Mouse (Mus musculus) liver, embryonic 15.5 days (tissue): ENCODE results near the gene Epc2. TPM values are rescaled to one million over a fixed set of nuclear protein-coding genes. Genes with fewer than 3 reads are reported as not detected.

ENCODE experiments used
- ATAC-seq: fragments of 200-750 bp; cut with Nextera tagmentation; 2 replicates; pipeline ENCODE4 v1.8.0; 2017; ENCODE audit warnings: moderate number of reproducible peaks, mild to moderate bottlenecking, moderate library complexity; ENCODE audit not compliant: insufficient read depth
- H3K27ac ChIP-seq: fragments of 300-500 bp; sonication (generic); replicated peaks from 2 replicates; pipeline ENCODE4 v1.5.1; 2015; ENCODE audit warnings: mild to moderate bottlenecking, inconsistent platforms
- H3K27me3 ChIP-seq: fragments of 300-500 bp; sonication (generic); 2 replicates; pipeline ENCODE4 v1.6.1; 2015; ENCODE audit warnings: mild to moderate bottlenecking, inconsistent platforms
- H3K36me3 ChIP-seq: fragments of 300-500 bp; sonication (generic); replicated peaks from 2 replicates; pipeline ENCODE4 v1.6.1; 2015; ENCODE audit warnings: moderate library complexity, mild to moderate bottlenecking, inconsistent platforms
- H3K4me1 ChIP-seq: fragments of 300-500 bp; sonication (generic); replicated peaks from 2 replicates; pipeline ENCODE4 v1.6.1; 2015; ENCODE audit warnings: inconsistent platforms
- H3K4me2 ChIP-seq: fragments of 300-500 bp; sonication (generic); 2 replicates; pipeline ENCODE4 v1.6.1; 2015; ENCODE audit warnings: moderate library complexity, mild to moderate bottlenecking, inconsistent platforms
- H3K4me3 ChIP-seq: fragments of 300-500 bp; sonication (generic); replicated peaks from 2 replicates; pipeline ENCODE4 v1.5.1; 2015; ENCODE audit warnings: mild to moderate bottlenecking, inconsistent platforms
- H3K9ac ChIP-seq: fragments of 300-500 bp; sonication (generic); 2 replicates; pipeline ENCODE4 v1.6.1; 2015; ENCODE audit warnings: moderate library complexity, mild to moderate bottlenecking, inconsistent platforms
- H3K9me3 ChIP-seq: fragments of 300-500 bp; sonication (generic); replicated peaks from 2 replicates; pipeline ENCODE4 v1.6.1; 2016; ENCODE audit warnings: inconsistent platforms
- WGBS: fragments of 180-500 bp; shearing (Covaris S2); methylation state at CpG from one replicate; pipeline ENCODE4 v1.1.7; 2015; ENCODE audit warnings: mixed read lengths; ENCODE audit not compliant: insufficient replicate concordance; 5-methylcytosine and 5-hydroxymethylcytosine counted together
- polyA plus RNA-seq: library from polyadenylated mRNA; unstranded; fragments of >200 nt; fragmentation: Nextera tagmentation; extraction: Ambion mirVana; gene quantifications from 2 replicates; pipeline ENCODE4 v1.2.1, GENCODE M21; 2015

Epc2 gene
- polyA plus RNA-seq, 1 experiment from 2014 or later = 2.0 TPM

GRCm38 (mm10) chr2:49522578-49522977, 71.3 kb downstream of the Epc2 start:
- no peak for ATAC-seq

GRCm38 (mm10) chr2:49537147-49537546, 85.9 kb downstream of the Epc2 start:
- no peak for ATAC-seq
- H3K4me1 ChIP-seq = no peaks in the 10 kb centered on the region
- no peaks in the 10 kb centered on the region for H3K27me3 ChIP-seq
- peaks cover 15% of the 10 kb centered on the region for H3K36me3 ChIP-seq
- WGBS = 85% methylated on average over 6 of the region's 6 CpGs
- no peaks in the 10 kb centered on the region for H3K9me3 ChIP-seq
- H3K9ac ChIP-seq = no peak overlapping the region
- H3K4me3 ChIP-seq = no peak overlapping the region
- no peak overlapping the region for H3K27ac ChIP-seq
- H3K4me2 ChIP-seq = no peak overlapping the region

More at GRCm38 (mm10) chr2:49522578-49522977, 71.3 kb downstream of the Epc2 start:
- Histone ChIP-seq H3K4me1 (0 out of 2 replicates have a peak, but pooled peaks cover 4% of the 10 kb centered on the region), H3K27ac (no peak overlapping the region), H3K9me3 (no peaks in the 10 kb centered on the region), H3K4me3 (no peak overlapping the region), H3K4me2 (no peak overlapping the region), H3K36me3 (peaks cover 4% of the 10 kb centered on the region; the same call in 1 of the 2 replicates), H3K9ac (no peak overlapping the region), H3K27me3 (no peaks in the 10 kb centered on the region)
- WGBS = 73% methylated on average over 4 of the region's 4 CpGs

GRCm38 (mm10) chr2:49538056-49538455, 86.8 kb downstream of the Epc2 start:
- Histone ChIP-seq H3K36me3 (peaks cover 14% of the 10 kb centered on the region), H3K9me3 (no peaks in the 10 kb centered on the region), H3K27ac (no peak overlapping the region), H3K4me1 (no peaks in the 10 kb centered on the region), H3K4me3 (no peak overlapping the region), H3K27me3 (no peaks in the 10 kb centered on the region), H3K4me2 (no peak overlapping the region), H3K9ac (no peak overlapping the region)
- ATAC-seq = no peak
- WGBS = 72% methylated on average over 2 of the region's 2 CpGs

- no peak overlapping the region for H3K9ac ChIP-seq
- no peaks in the 10 kb centered on the region for H3K27me3 ChIP-seq
- H3K4me1 ChIP-seq = no peaks in the 10 kb centered on the region
- H3K36me3 ChIP-seq = peaks cover 14% of the 10 kb centered on the region
- no peak overlapping the region for H3K4me2 ChIP-seq
- H3K9me3 ChIP-seq = no peaks in the 10 kb centered on the region
- H3K27ac ChIP-seq = no peak overlapping the region
- H3K4me3 ChIP-seq = no peak overlapping the region
- no peak for ATAC-seq
- 64% methylated on average over 2 of the region's 2 CpGs for WGBS
These were observed 88.5 kb downstream of the Epc2 start for GRCm38 (mm10) chr2:49539745-49540144.

GRCm38 (mm10) chr2:49547813-49548212, 96.5 kb downstream of the Epc2 start:
- Histone ChIP-seq H3K4me1 (peaks cover 2% of the 10 kb centered on the region; the same call in 1 of the 2 replicates), H3K36me3 (peaks cover 47% of the 10 kb centered on the region), H3K9ac (no peak overlapping the region), H3K4me3 (no peak overlapping the region), H3K27ac (no peak overlapping the region), H3K9me3 (no peaks in the 10 kb centered on the region), H3K4me2 (no peak overlapping the region), H3K27me3 (no peaks in the 10 kb centered on the region)
- no peak for ATAC-seq
- 77% methylated on average over 5 of the region's 5 CpGs for WGBS

GRCm38 (mm10) chr2:49548492-49548891, 97.2 kb downstream of the Epc2 start:
- no peak for ATAC-seq
- H3K4me3 ChIP-seq = no peak overlapping the region
- H3K9ac ChIP-seq = no peak overlapping the region
- no peak overlapping the region for H3K27ac ChIP-seq
- peaks cover 49% of the 10 kb centered on the region for H3K36me3 ChIP-seq
- H3K4me1 ChIP-seq = peaks cover 5% of the 10 kb centered on the region; the same call in 1 of the 2 replicates
- 82% methylated on average over 5 of the region's 5 CpGs for WGBS
- no peaks in the 10 kb centered on the region for H3K27me3 ChIP-seq
- H3K9me3 ChIP-seq = no peaks in the 10 kb centered on the region
- H3K4me2 ChIP-seq = no peak overlapping the region

GRCm38 (mm10) chr2:49553096-49553495, 101.8 kb downstream of the Epc2 start:
- Histone ChIP-seq H3K4me2 (no peak overlapping the region), H3K9ac (no peak overlapping the region), H3K27ac (no peak overlapping the region), H3K4me3 (no peak overlapping the region), H3K27me3 (no peaks in the 10 kb centered on the region), H3K9me3 (no peaks in the 10 kb centered on the region), H3K4me1 (peaks cover 5% of the 10 kb centered on the region; the same call in 1 of the 2 replicates), H3K36me3 (peaks cover 30% of the 10 kb centered on the region)
- 23% methylated on average over 2 of the region's 2 CpGs for WGBS
- no peak for ATAC-seq

GRCm38 (mm10) chr2:49557339-49557738, 106.1 kb downstream of the Epc2 start:
- Histone ChIP-seq H3K36me3 (peaks cover 10% of the 10 kb centered on the region; the same call in 1 of the 2 replicates), H3K4me2 (no peak overlapping the region), H3K4me3 (no peak overlapping the region), H3K27me3 (no peaks in the 10 kb centered on the region), H3K9me3 (no peaks in the 10 kb centered on the region), H3K9ac (no peak overlapping the region), H3K4me1 (peaks cover 5% of the 10 kb centered on the region; the same call in 1 of the 2 replicates), H3K27ac (no peak overlapping the region)
- WGBS = 64% methylated on average over 4 of the region's 4 CpGs
- ATAC-seq = no peak

- ATAC-seq = no peak
- H3K4me1 ChIP-seq = no peaks in the 10 kb centered on the region
- no peak overlapping the region for H3K4me3 ChIP-seq
- no peaks in the 10 kb centered on the region for H3K9me3 ChIP-seq
- H3K9ac ChIP-seq = no peak overlapping the region
- H3K36me3 ChIP-seq = peaks cover 6% of the 10 kb centered on the region; the same call in 1 of the 2 replicates
- no peak overlapping the region for H3K27ac ChIP-seq
- no peak overlapping the region for H3K4me2 ChIP-seq
- H3K27me3 ChIP-seq = no peaks in the 10 kb centered on the region
- 72% methylated on average over 3 of the region's 3 CpGs for WGBS
These were observed 107.1 kb downstream of the Epc2 start for GRCm38 (mm10) chr2:49558361-49558760.

GRCm38 (mm10) chr2:49562688-49563350, 111.5 kb downstream of the Epc2 start:
- Histone ChIP-seq H3K4me1 (no peaks in the 10 kb centered on the region), H3K36me3 (no peaks in the 10 kb centered on the region), H3K27ac (no peak overlapping the region), H3K9ac (no peak overlapping the region), H3K27me3 (no peaks in the 10 kb centered on the region), H3K4me3 (no peak overlapping the region), H3K4me2 (no peak overlapping the region), H3K9me3 (no peaks in the 10 kb centered on the region)
- no peak for ATAC-seq
- WGBS = 67% methylated on average over 10 of the region's 10 CpGs

GRCm38 (mm10) chr2:49569862-49570777, 118.8 kb downstream of the Epc2 start:
- no peak overlapping the region for H3K4me2 ChIP-seq
- no peak overlapping the region for H3K27ac ChIP-seq
- 49% methylated on average over 16 of the region's 16 CpGs for WGBS
- no peak overlapping the region for H3K4me3 ChIP-seq
- no peaks in the 10 kb centered on the region for H3K36me3 ChIP-seq
- H3K4me1 ChIP-seq = no peaks in the 10 kb centered on the region
- no peak overlapping the region for H3K9ac ChIP-seq
- ATAC-seq = no peak
- no peaks in the 10 kb centered on the region for H3K27me3 ChIP-seq
- H3K9me3 ChIP-seq = no peaks in the 10 kb centered on the region
